Mouse (Mus musculus): ENCODE measurements around the gene Cat.

DNA sequence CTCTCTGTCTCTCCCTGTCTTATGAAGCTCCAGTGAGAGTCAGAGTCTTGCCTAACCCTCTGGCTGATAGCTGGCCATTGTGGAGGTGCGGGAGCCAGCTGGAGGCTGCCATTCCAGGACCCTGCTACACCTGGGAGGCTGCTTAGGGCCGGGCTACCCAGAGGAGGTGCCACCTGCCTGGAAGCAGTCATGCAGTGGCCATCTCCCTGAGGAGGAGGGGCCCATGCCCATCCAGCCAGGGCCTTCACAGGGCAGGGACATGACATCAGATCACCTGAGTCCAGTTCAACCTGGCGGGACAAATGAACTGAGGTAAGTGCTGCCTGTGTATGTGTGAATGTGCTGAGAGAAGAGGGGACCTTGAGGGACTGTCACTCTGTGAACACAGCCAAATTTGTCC, 73.1 kb downstream of the Cat start:
- no peak for TF ChIP-seq CTCF (IDR thresholded peaks at IDR 0.05)
- no peak for TF ChIP-seq POLR2A (IDR thresholded peaks at IDR 0.05; ENCODE audit: insufficient read depth, low read depth, low read length)
- TF ChIP-seq EP300 (IDR thresholded peaks at IDR 0.05; ENCODE audit: insufficient read depth, low read depth, low read length) = no peak

All from heart, adult 2 months (tissue).